Mouse (Mus musculus): ENCODE results near the gene Dab2. TPM values are rescaled to one million over a fixed set of nuclear protein-coding genes. Genes with fewer than 3 reads are reported as not detected.

The Dab2 gene
- polyA plus RNA-seq (2011; ENCODE audit: insufficient read depth, insufficient read length, low read depth, missing spikeins): 21.4 and 27.5 TPM in 2 replicates

GRCm38 (mm10) chr15:6299554-6299953 is at the start of gene Dab2:
Gene Dab2, plus strand, starts transcription at chr15:6299788.
- Histone ChIP-seq H3K9me3 (replicated peaks; ENCODE audit: control insufficient read depth, insufficient read depth, low read length, poor library complexity, severe bottlenecking) (no peaks in the 10 kb centered on the region), H3K9ac (ENCODE audit: low read depth, poor library complexity, severe bottlenecking) (no peak within 1 kb of the TSS), H3K36me3 (ENCODE audit: control insufficient read depth, insufficient read depth, low read length, poor library complexity, severe bottlenecking) (no peaks in the 10 kb centered on the region), H3K27me3 (ENCODE audit: control insufficient read depth, insufficient read depth, low read length, poor library complexity, severe bottlenecking) (no peaks in the 10 kb centered on the region), H3K4me3 (ENCODE audit: low read depth, low read length) (no peak within 1 kb of the TSS), H3K4me1 (ENCODE audit: control insufficient read depth, insufficient read depth, low read length) (no peaks in the 10 kb centered on the region), H3K27ac (ENCODE audit: insufficient read depth, low read length) (no peak within 1 kb of the TSS)
- TF ChIP-seq EP300 (IDR thresholded peaks at IDR 0.05; ENCODE audit: insufficient read depth, low read depth, low read length) (no peak), CTCF (IDR thresholded peaks at IDR 0.05; ENCODE audit: low read depth, low read length) (no peak), POLR2A (IDR thresholded peaks at IDR 0.05; ENCODE audit: insufficient read depth, low read length) (no peak)

GRCm38 (mm10) chr15:6253471-6253870 is 46.1 kb upstream of the Dab2 start:
- Histone ChIP-seq H3K27ac (ENCODE audit: insufficient read depth, low read length) (no peak overlapping the region), H3K36me3 (ENCODE audit: control insufficient read depth, insufficient read depth, low read length, poor library complexity, severe bottlenecking) (no peaks in the 10 kb centered on the region), H3K4me1 (ENCODE audit: control insufficient read depth, insufficient read depth, low read length) (no peaks in the 10 kb centered on the region), H3K4me3 (ENCODE audit: low read depth, low read length) (no peak overlapping the region), H3K27me3 (ENCODE audit: control insufficient read depth, insufficient read depth, low read length, poor library complexity, severe bottlenecking) (no peaks in the 10 kb centered on the region; the same call in 1 of the 2 replicates), H3K9ac (ENCODE audit: low read depth, poor library complexity, severe bottlenecking) (no peak overlapping the region), H3K9me3 (replicated peaks; ENCODE audit: control insufficient read depth, insufficient read depth, low read length, poor library complexity, severe bottlenecking) (no peaks in the 10 kb centered on the region)
- TF ChIP-seq CTCF (IDR thresholded peaks at IDR 0.05; ENCODE audit: low read depth, low read length) (no peak), EP300 (IDR thresholded peaks at IDR 0.05; ENCODE audit: insufficient read depth, low read depth, low read length) (no peak), POLR2A (IDR thresholded peaks at IDR 0.05; ENCODE audit: insufficient read depth, low read length) (no peak)

GRCm38 (mm10) chr15:6254383-6254782 is 45.2 kb upstream of the Dab2 start:
- H3K9ac ChIP-seq (ENCODE audit: low read depth, poor library complexity, severe bottlenecking): no peak overlapping the region
- no peak overlapping the region for H3K27ac ChIP-seq (ENCODE audit: insufficient read depth, low read length)
- no peak overlapping the region for H3K4me3 ChIP-seq (ENCODE audit: low read depth, low read length)
- no peaks in the 10 kb centered on the region for H3K36me3 ChIP-seq (ENCODE audit: control insufficient read depth, insufficient read depth, low read length, poor library complexity, severe bottlenecking)
- H3K9me3 ChIP-seq (replicated peaks; ENCODE audit: control insufficient read depth, insufficient read depth, low read length, poor library complexity, severe bottlenecking): no peaks in the 10 kb centered on the region
- no peaks in the 10 kb centered on the region for H3K4me1 ChIP-seq (ENCODE audit: control insufficient read depth, insufficient read depth, low read length)
- H3K27me3 ChIP-seq (ENCODE audit: control insufficient read depth, insufficient read depth, low read length, poor library complexity, severe bottlenecking): no peaks in the 10 kb centered on the region; the same call in 1 of the 2 replicates
- TF ChIP-seq EP300 (IDR thresholded peaks at IDR 0.05; ENCODE audit: insufficient read depth, low read depth, low read length) (no peak), CTCF (IDR thresholded peaks at IDR 0.05; ENCODE audit: low read depth, low read length) (no peak), POLR2A (IDR thresholded peaks at IDR 0.05; ENCODE audit: insufficient read depth, low read length) (no peak)

GRCm38 (mm10) chr15:6257049-6257448 is 42.5 kb upstream of the Dab2 start:
- TF ChIP-seq CTCF (IDR thresholded peaks at IDR 0.05; ENCODE audit: low read depth, low read length): no peak
- TF ChIP-seq POLR2A (IDR thresholded peaks at IDR 0.05; ENCODE audit: insufficient read depth, low read length): no peak
- no peak for TF ChIP-seq EP300 (IDR thresholded peaks at IDR 0.05; ENCODE audit: insufficient read depth, low read depth, low read length)
- no peak overlapping the region for H3K27ac ChIP-seq (ENCODE audit: insufficient read depth, low read length)
- H3K9ac ChIP-seq (ENCODE audit: low read depth, poor library complexity, severe bottlenecking): no peak overlapping the region
- H3K36me3 ChIP-seq (ENCODE audit: control insufficient read depth, insufficient read depth, low read length, poor library complexity, severe bottlenecking): no peaks in the 10 kb centered on the region
- no peaks in the 10 kb centered on the region for H3K9me3 ChIP-seq (replicated peaks; ENCODE audit: control insufficient read depth, insufficient read depth, low read length, poor library complexity, severe bottlenecking)
- no peaks in the 10 kb centered on the region for H3K27me3 ChIP-seq (ENCODE audit: control insufficient read depth, insufficient read depth, low read length, poor library complexity, severe bottlenecking)
- H3K4me1 ChIP-seq (ENCODE audit: control insufficient read depth, insufficient read depth, low read length): no peaks in the 10 kb centered on the region
- no peak overlapping the region for H3K4me3 ChIP-seq (ENCODE audit: low read depth, low read length)

GRCm38 (mm10) chr15:6259957-6260740 is 39.4 kb upstream of the Dab2 start:
- no peak overlapping the region for H3K9ac ChIP-seq (ENCODE audit: low read depth, poor library complexity, severe bottlenecking)
- 0 out of 2 replicates have a peak overlapping the region, but pooled peaks have one; percentile 32 for H3K27ac ChIP-seq (ENCODE audit: insufficient read depth, low read length)
- no peaks in the 10 kb centered on the region for H3K9me3 ChIP-seq (replicated peaks; ENCODE audit: control insufficient read depth, insufficient read depth, low read length, poor library complexity, severe bottlenecking)
- no peaks in the 10 kb centered on the region for H3K36me3 ChIP-seq (ENCODE audit: control insufficient read depth, insufficient read depth, low read length, poor library complexity, severe bottlenecking)
- H3K4me3 ChIP-seq (ENCODE audit: low read depth, low read length): no peak overlapping the region
- no peaks in the 10 kb centered on the region for H3K4me1 ChIP-seq (ENCODE audit: control insufficient read depth, insufficient read depth, low read length)
- TF ChIP-seq EP300 (IDR thresholded peaks at IDR 0.05; ENCODE audit: insufficient read depth, low read depth, low read length) (peak; percentile 75; the same call in 1 of the 2 replicates), POLR2A (IDR thresholded peaks at IDR 0.05; ENCODE audit: insufficient read depth, low read length) (no peak), CTCF (IDR thresholded peaks at IDR 0.05; ENCODE audit: low read depth, low read length) (no peak)
- H3K27me3 ChIP-seq (ENCODE audit: control insufficient read depth, insufficient read depth, low read length, poor library complexity, severe bottlenecking): no peaks in the 10 kb centered on the region

Measured in ES-Bruce4 (cell line).